Mouse (Mus musculus) small intestine, adult 2 months (tissue): Measurements from ENCODE around the gene Ntsr1. TPM values are rescaled to one million over a fixed set of nuclear protein-coding genes. Genes with fewer than 3 reads are reported as not detected.

ENCODE experiments used
- H3K27ac ChIP-seq: fragments of 200-500 bp; 2 replicates; pipeline ENCODE4 v1.5.1; 2012; ENCODE audit warnings: low read depth, low read length, control low read depth, inconsistent platforms; ENCODE audit not compliant: insufficient read depth
- H3K27me3 ChIP-seq: fragments of 200-500 bp; 2 replicates; pipeline ENCODE4 v1.6.1; 2012; ENCODE audit warnings: mild to moderate bottlenecking, moderate library complexity, low read length, inconsistent platforms; ENCODE audit not compliant: control insufficient read depth, insufficient read depth
- H3K36me3 ChIP-seq: fragments of 200-500 bp; 2 replicates; pipeline ENCODE4 v1.6.1; 2012; ENCODE audit warnings: mild to moderate bottlenecking, low read length, control low read depth, inconsistent platforms; ENCODE audit not compliant: control insufficient read depth, insufficient read depth
- H3K4me1 ChIP-seq: fragments of 200-500 bp; 2 replicates; pipeline ENCODE4 v1.6.1; 2012; ENCODE audit warnings: low read length, inconsistent platforms, mixed read lengths; ENCODE audit not compliant: control insufficient read depth, insufficient read depth, insufficient read length
- H3K4me3 ChIP-seq: fragments of 200-500 bp; 2 replicates; pipeline ENCODE4 v1.5.1; 2012; ENCODE audit warnings: low read depth, mild to moderate bottlenecking, control low read depth, inconsistent platforms, low read length, moderate library complexity
- CTCF ChIP-seq: fragments of 200-500 bp; IDR thresholded peaks from 2 replicates; pipeline ENCODE4 v1.5.1; 2012; ENCODE audit warnings: low read depth, mild to moderate bottlenecking, control low read depth, inconsistent platforms, low read length, moderate library complexity, mixed read lengths; ENCODE audit not compliant: insufficient replicate concordance, insufficient read length; ENCODE audit errors: extremely low read depth
- POLR2A ChIP-seq: fragments of 200-500 bp; IDR thresholded peaks from 2 replicates; pipeline ENCODE4 v1.6.1; 2012; ENCODE audit warnings: low read depth, mild to moderate bottlenecking, control low read depth, inconsistent platforms, low read length, moderate library complexity
- WGBS: fragments of 180-500 bp; shearing (Covaris S2); methylation state at CpG from one replicate; pipeline ENCODE4 v1.1.7; 2018; 5-methylcytosine and 5-hydroxymethylcytosine counted together
- polyA plus RNA-seq: library from polyadenylated mRNA; depleted of rRNA; stranded (reverse); fragments of >200 nt; gene quantifications from 2 replicates; pipeline ENCODE4 v1.2.3, GENCODE M21; 2012; rRNA removed

Ntsr1 gene
- polyA plus RNA-seq, result 0.38 and 0.70 TPM in 2 replicates

- TF ChIP-seq POLR2A, result no peak
- TF ChIP-seq CTCF, result no peak
- Histone ChIP-seq H3K4me3 (no peak within 1 kb of the TSS), H3K4me1 (no peaks in the 10 kb centered on the region), H3K36me3 (no peaks in the 10 kb centered on the region), H3K27ac (no peak within 1 kb of the TSS), H3K27me3 (peaks cover 14% of the 10 kb centered on the region; the same call in 1 of the 2 replicates)
- WGBS, result 2% methylated on average over 30 of the region's 30 CpGs
Observed at GRCm38 (mm10) chr2:180499741-180500140, at the start of gene Ntsr1. Gene Ntsr1, plus strand, starts transcription at chr2:180499976.

GRCm38 (mm10) chr2:180450529-180450928 lies 49.2 kb upstream of the Ntsr1 start:
- no peak overlapping the region for H3K4me3 ChIP-seq
- TF ChIP-seq POLR2A (no peak), CTCF (no peak)
- peaks cover 5% of the 10 kb centered on the region for H3K4me1 ChIP-seq
- no peak overlapping the region for H3K27ac ChIP-seq
- whole genome bisulfite sequencing, result 79% methylated on average over 5 of the region's 5 CpGs
- no peaks in the 10 kb centered on the region for H3K36me3 ChIP-seq
- no peaks in the 10 kb centered on the region for H3K27me3 ChIP-seq

DNA sequence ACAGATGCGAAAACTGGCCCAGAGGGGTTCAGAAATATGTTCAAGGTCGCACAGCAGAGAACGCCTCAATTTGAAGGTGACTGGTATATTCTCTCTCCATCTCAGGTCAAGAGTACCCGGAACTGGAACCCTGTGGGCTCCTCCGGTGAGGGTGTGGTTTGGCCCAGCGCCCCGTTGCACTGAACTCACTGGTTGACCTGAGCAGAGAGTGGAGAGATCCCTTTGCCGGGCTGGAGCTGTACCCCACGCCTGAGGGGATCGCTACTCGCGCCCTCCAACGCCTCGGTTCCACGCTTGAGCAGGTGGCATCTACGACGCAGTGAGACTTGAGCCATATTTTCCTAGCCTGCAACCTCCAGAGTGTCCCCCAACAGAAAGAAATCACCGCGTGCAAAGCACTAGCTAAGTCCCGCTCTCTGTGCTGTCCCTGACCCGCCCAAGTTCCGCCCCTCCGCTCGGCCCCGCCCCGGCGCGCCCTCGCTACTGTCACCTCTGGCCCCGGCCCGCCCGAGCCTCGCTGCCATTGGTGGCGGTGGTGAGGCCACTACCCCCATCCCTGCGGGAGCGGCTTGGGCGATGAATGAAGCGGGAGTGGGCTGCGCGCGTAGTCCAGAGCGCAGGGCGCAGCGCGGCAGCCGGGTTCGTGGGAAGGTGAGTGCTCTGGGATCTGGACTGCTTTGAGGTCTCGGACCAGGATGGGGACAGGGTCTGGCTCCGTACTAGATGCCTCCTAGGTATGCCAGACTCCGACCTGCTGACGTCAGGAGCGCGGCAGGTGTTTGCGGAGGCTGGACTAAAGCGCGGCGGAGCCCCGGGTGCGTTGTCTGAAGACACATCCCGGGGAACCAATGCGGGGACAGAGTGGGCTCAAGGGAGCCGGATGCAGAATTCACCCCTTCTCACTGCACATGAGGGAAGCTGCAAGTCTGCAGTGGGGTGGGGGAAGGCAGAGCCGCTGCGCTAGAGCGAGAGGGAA lies 43.8 kb upstream of the Ntsr1 start, which contains the start of gene Slco4a1:
Gene Slco4a1 (plus strand): TSS at position 523 of the 976 bp plus-strand sequence.
- Histone ChIP-seq H3K27ac (peak within 1 kb of the TSS; percentile 80), H3K4me1 (peaks cover 9% of the 10 kb centered on the region; the same call in 1 of the 2 replicates), H3K36me3 (no peaks in the 10 kb centered on the region), H3K27me3 (no peaks in the 10 kb centered on the region), H3K4me3 (peak within 1 kb of the TSS; percentile 64)
- TF ChIP-seq CTCF, result no peak
- TF ChIP-seq POLR2A, result peak; percentile 86
- 1% methylated on average over 65 of the region's 65 CpGs for WGBS

DNA sequence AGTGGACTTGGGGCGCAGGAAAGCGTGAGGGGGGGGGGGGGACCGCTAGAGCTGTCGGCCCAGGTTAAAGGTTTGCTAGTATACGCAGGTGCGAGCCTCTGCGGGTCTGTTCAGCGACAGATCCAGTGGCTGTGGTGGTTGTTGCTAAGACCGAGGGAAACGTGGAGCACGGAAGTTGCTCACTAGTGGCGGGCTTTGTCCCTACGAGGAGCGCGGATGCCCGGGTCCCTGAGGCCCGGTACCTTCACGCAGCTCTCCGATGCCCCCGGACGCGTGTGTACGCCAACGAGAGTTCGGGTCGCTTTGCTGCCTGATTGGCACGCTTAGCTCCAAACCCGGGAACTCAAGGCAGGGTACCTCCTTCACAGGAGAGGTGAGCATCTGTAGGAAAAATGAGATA lies 43.1 kb upstream of the Ntsr1 start:
- peak overlapping the region; percentile 23; the same call in 1 of the 2 replicates for H3K27ac ChIP-seq
- no peaks in the 10 kb centered on the region for H3K27me3 ChIP-seq
- H3K36me3 ChIP-seq, result no peaks in the 10 kb centered on the region
- H3K4me1 ChIP-seq, result peaks cover 13% of the 10 kb centered on the region; the same call in 1 of the 2 replicates
- WGBS, result 2% methylated on average over 28 of the region's 28 CpGs
- peak overlapping the region; percentile 64 for H3K4me3 ChIP-seq
- TF ChIP-seq CTCF, result no peak
- TF ChIP-seq POLR2A, result no peak

- no peak for TF ChIP-seq CTCF
- no peak for TF ChIP-seq POLR2A
Observed at GRCm38 (mm10) chr2:180457680-180458079, 42.1 kb upstream of the Ntsr1 start.

GRCm38 (mm10) chr2:180459437-180459836 lies 40.3 kb upstream of the Ntsr1 start:
- TF ChIP-seq POLR2A (no peak), CTCF (no peak)
- H3K4me3 ChIP-seq, result no peak overlapping the region
- H3K27ac ChIP-seq, result no peak overlapping the region
- H3K4me1 ChIP-seq, result peaks cover 13% of the 10 kb centered on the region; the same call in 1 of the 2 replicates
- 87% methylated on average over 4 of the region's 4 CpGs for WGBS
- peaks cover 5% of the 10 kb centered on the region for H3K36me3 ChIP-seq
- no peaks in the 10 kb centered on the region for H3K27me3 ChIP-seq

More at GRCm38 (mm10) chr2:180457680-180458079, 42.1 kb upstream of the Ntsr1 start:
- Histone ChIP-seq H3K4me3 (no peak overlapping the region), H3K27me3 (no peaks in the 10 kb centered on the region), H3K36me3 (no peaks in the 10 kb centered on the region), H3K4me1 (peaks cover 13% of the 10 kb centered on the region; the same call in 1 of the 2 replicates), H3K27ac (no peak overlapping the region)
- WGBS, result 62% methylated on average over 2 of the region's 2 CpGs

GRCm38 (mm10) chr2:180460801-180461200 lies 39.0 kb upstream of the Ntsr1 start:
- no peak overlapping the region for H3K4me3 ChIP-seq
- peaks cover 13% of the 10 kb centered on the region; the same call in 1 of the 2 replicates for H3K4me1 ChIP-seq
- H3K27me3 ChIP-seq, result no peaks in the 10 kb centered on the region
- 37% methylated on average over 8 of the region's 8 CpGs for WGBS
- H3K27ac ChIP-seq, result no peak overlapping the region
- TF ChIP-seq POLR2A (no peak), CTCF (no peak)
- H3K36me3 ChIP-seq, result peaks cover 12% of the 10 kb centered on the region
